Mouse (Mus musculus) right cerebral cortex, postnatal 14 days (tissue): ENCODE measurements around the gene Dcst2.

Experiments
- DNase-seq: peaks from one replicate; pipeline ENCODE4 v3.0.0; 2022

Dcst2 gene

GRCm38 (mm10) chr3:89365486-89366414 lies 4.0 kb downstream of the Dcst2 start:
- no peak for DNase-seq

GRCm38 (mm10) chr3:89367338-89367737 lies 5.6 kb downstream of the Dcst2 start:
- DNase-seq = no peak

- DNase-seq = no peak
Measured at GRCm38 (mm10) chr3:89373581-89374231, 11.9 kb downstream of the Dcst2 start.

- DNase-seq = no peak
Measured at GRCm38 (mm10) chr3:89377831-89378230, 16.1 kb downstream of the Dcst2 start.

GRCm38 (mm10) chr3:89378394-89379067 lies 16.8 kb downstream of the Dcst2 start:
- DNase-seq = peak; percentile 69

GRCm38 (mm10) chr3:89379388-89380131 lies 17.8 kb downstream of the Dcst2 start:
- DNase-seq = no peak

GRCm38 (mm10) chr3:89380291-89380690 lies 18.5 kb downstream of the Dcst2 start:
- DNase-seq = no peak

- no peak for DNase-seq
Measured at GRCm38 (mm10) chr3:89380711-89381110, 18.9 kb downstream of the Dcst2 start.

- DNase-seq = no peak
Measured at GRCm38 (mm10) chr3:89381233-89381632, 19.5 kb downstream of the Dcst2 start.

GRCm38 (mm10) chr3:89382033-89382882 lies 20.5 kb downstream of the Dcst2 start:
- no peak for DNase-seq

GRCm38 (mm10) chr3:89382950-89383349 lies 21.2 kb downstream of the Dcst2 start:
- DNase-seq = no peak

- no peak for DNase-seq
Measured at GRCm38 (mm10) chr3:89383651-89384255, 22.0 kb downstream of the Dcst2 start.

- no peak for DNase-seq
Measured at GRCm38 (mm10) chr3:89384331-89385076, 22.7 kb downstream of the Dcst2 start.

- no peak for DNase-seq
Measured at GRCm38 (mm10) chr3:89385451-89385850, 23.7 kb downstream of the Dcst2 start.

- DNase-seq = no peak
Measured at GRCm38 (mm10) chr3:89386438-89387420, 25.0 kb downstream of the Dcst2 start.

- no peak for DNase-seq
Measured at GRCm38 (mm10) chr3:89387632-89388031, 25.9 kb downstream of the Dcst2 start.

GRCm38 (mm10) chr3:89388134-89388881 lies 26.5 kb downstream of the Dcst2 start:
- no peak for DNase-seq

GRCm38 (mm10) chr3:89388901-89389740 lies 27.3 kb downstream of the Dcst2 start:
- DNase-seq = no peak
